Mouse (Mus musculus) yolk sac, embryonic 10.5 days (tissue): ENCODE results near the gene Ergic3.

Experiments
- DNase-seq: peaks from one replicate; pipeline ENCODE4 v3.0.0-alpha.2; 2017; ENCODE audit warnings: low spot score

Ergic3 gene

GRCm38 (mm10) chr2:156007888-156008532 lies at the start of gene Ergic3, which contains the start of gene 6430550D23Rik:
Ergic3 (plus strand) TSS chr2:156008045.
6430550D23Rik (minus strand) TSS chr2:156007977.
- peak; percentile 98 for DNase-seq

- no peak for DNase-seq
Observed at GRCm38 (mm10) chr2:155959981-155960380, 47.9 kb upstream of the Ergic3 start.

- no peak for DNase-seq
Observed at GRCm38 (mm10) chr2:155961862-155962261, 46.0 kb upstream of the Ergic3 start.

- no peak for DNase-seq
Observed at GRCm38 (mm10) chr2:155962991-155963390, 44.9 kb upstream of the Ergic3 start.

GRCm38 (mm10) chr2:155973348-155973747 lies 34.5 kb upstream of the Ergic3 start:
- DNase-seq = no peak

- no peak for DNase-seq
Observed at GRCm38 (mm10) chr2:155974087-155974731, 33.6 kb upstream of the Ergic3 start.

GRCm38 (mm10) chr2:155979328-155979991 lies 28.4 kb upstream of the Ergic3 start:
- no peak for DNase-seq

- no peak for DNase-seq
Observed at GRCm38 (mm10) chr2:155985776-155986175, 22.1 kb upstream of the Ergic3 start.

- no peak for DNase-seq
Observed at GRCm38 (mm10) chr2:155987131-155987530, 20.7 kb upstream of the Ergic3 start.

- peak; percentile 42 for DNase-seq
Observed at GRCm38 (mm10) chr2:155989085-155989484, 18.8 kb upstream of the Ergic3 start.

- no peak for DNase-seq
Observed at GRCm38 (mm10) chr2:155991151-155991550, 16.7 kb upstream of the Ergic3 start.

GRCm38 (mm10) chr2:155991863-155992321 lies 16.0 kb upstream of the Ergic3 start:
- DNase-seq = no peak

- no peak for DNase-seq
Observed at GRCm38 (mm10) chr2:156005393-156005792, 2.5 kb upstream of the Ergic3 start.

GRCm38 (mm10) chr2:156018106-156018505 lies 10.3 kb downstream of the Ergic3 start:
- no peak for DNase-seq

GRCm38 (mm10) chr2:156021219-156021618 lies 13.4 kb downstream of the Ergic3 start:
- DNase-seq = no peak

- no peak for DNase-seq
Observed at GRCm38 (mm10) chr2:156021765-156022164, 13.9 kb downstream of the Ergic3 start.

GRCm38 (mm10) chr2:156025482-156025881 lies 17.6 kb downstream of the Ergic3 start:
- no peak for DNase-seq

GRCm38 (mm10) chr2:156039390-156039789 lies 31.5 kb downstream of the Ergic3 start:
- no peak for DNase-seq

GRCm38 (mm10) chr2:156042903-156043302 lies 35.1 kb downstream of the Ergic3 start:
- DNase-seq = no peak

- DNase-seq = peak; percentile 16
Observed at GRCm38 (mm10) chr2:156047929-156048328, 40.1 kb downstream of the Ergic3 start.

GRCm38 (mm10) chr2:156052816-156053215 lies 45.0 kb downstream of the Ergic3 start, which contains the start of gene Fer1l4:
Fer1l4 (minus strand) TSS chr2:156052947.
- no peak for DNase-seq

GRCm38 (mm10) chr2:156065099-156066041 lies 57.5 kb downstream of the Ergic3 start, which contains the start of gene Spag4:
Spag4 (plus strand) TSS chr2:156065175.
- peak; percentile 88 for DNase-seq
